Mouse (Mus musculus): ENCODE results near the gene Lrp5.

The Lrp5 gene

DNA sequence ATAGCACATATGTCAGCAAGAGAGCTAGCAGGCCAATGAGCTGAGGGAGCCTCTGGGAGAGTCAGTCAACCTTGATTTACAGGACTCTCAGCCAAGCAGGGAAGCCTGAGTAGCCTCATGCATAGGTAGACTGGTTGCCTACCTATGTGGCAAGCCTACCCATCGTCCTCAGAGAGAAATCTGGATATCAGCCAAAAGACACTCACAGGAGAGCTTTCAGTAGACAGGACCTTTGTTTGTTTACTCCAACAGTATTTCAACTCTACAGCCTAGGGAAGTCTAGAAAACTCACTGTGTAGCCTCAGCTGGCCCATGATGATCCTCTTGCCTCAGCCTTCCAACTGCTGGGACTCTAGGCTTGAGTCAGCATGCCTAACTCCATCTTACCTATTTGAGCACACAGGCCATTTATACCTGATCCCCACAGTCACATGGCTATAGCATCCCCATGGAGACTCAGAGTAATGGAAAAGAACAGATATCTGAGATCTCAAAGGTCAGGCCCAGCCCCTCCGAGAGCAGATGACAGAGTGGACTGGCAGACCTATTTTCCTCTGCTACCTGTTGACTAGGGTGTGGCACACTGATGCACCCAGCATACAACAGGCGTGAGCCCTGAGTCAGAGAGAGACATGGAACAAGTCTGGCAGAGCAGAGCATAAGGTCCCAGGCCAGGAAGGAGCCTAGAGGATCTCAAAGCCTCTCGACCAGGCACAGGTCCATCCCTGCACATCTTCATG, 73.7 kb downstream of the Lrp5 start:
- DNase-seq (ENCODE audit: low read depth, low spot score), result no peak

DNA sequence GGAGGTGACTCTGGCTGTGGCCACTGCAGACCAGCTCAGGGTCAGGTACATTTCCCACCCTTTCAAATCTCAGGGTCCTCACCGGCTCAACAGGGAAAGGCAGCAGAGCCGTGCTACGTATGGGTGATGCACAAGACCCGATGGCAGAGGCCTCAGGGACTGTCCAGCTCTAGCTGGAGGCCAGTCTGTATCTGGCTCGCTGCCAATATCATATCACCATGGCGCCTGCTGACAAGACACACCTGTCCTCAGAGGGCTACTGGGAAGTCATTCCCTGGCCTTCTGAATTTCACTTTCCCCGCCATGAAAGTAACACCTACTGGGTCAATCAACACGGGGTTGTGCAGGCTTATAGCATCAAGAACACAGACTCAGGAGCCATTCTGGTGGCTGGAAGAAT, 74.6 kb downstream of the Lrp5 start:
- DNase-seq (ENCODE audit: low read depth, low spot score), result peak; percentile 6

DNA sequence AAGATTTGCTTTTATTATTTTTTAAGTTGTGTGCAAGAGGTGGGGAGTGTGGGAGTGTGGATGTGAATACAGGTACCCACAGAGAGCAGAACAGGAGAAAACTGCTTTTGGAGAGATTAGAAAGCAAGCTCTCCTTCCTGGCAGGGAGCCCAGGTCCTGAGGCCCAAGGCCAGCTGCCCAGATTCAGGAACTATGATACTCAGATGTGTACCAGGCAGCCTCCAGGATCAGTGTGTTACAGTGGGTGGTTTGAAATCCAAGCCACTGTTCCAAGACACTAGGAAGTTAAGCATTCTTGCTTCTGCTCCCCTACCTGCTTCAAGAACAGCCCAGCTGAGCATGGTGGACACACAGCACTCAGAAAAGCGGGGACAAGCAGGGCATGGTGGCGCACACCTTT, 75.5 kb downstream of the Lrp5 start:
- DNase-seq (ENCODE audit: low read depth, low spot score), result no peak

DNA sequence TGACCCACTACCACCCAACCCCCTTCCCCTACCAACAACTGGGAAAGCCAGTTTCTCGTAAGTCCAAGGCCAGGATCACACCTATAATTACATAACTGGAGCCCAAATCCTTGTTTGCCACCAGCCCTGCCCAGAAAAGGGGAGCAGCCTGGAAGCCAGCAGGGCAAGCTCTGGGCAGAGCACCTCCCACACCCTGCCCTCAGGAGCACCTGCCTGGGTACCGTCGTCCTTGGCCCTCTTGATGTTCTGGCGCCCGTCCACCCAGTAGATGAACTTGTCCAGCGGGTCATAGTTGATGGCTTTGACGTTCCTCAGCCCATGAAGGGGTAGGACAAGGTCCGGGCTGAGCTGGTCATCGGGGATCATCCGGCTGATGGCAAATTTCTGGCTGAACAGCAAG, 76.5 kb downstream of the Lrp5 start:
- no peak for DNase-seq (ENCODE audit: low read depth, low spot score)

DNA sequence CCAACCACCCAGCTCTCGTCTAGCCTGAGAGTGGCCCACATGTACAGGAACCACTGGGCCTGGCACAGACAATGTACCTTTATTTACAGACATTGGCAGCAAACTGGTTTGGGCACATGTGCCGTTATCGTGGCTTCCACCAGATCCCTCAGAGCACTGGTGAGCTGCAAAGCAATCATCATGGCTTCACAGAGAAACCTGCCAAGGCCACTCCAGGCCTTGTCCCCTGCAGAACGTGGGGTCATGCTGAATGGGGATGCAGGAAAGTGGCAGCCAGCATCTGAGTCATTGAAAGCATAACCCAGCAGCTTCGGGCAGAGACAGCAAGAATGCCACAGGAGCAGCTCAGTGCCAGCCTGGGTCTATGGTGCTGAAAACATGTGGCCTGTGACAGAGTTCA, 92.0 kb downstream of the Lrp5 start:
- DNase-seq (ENCODE audit: low read depth, low spot score), result no peak

DNA sequence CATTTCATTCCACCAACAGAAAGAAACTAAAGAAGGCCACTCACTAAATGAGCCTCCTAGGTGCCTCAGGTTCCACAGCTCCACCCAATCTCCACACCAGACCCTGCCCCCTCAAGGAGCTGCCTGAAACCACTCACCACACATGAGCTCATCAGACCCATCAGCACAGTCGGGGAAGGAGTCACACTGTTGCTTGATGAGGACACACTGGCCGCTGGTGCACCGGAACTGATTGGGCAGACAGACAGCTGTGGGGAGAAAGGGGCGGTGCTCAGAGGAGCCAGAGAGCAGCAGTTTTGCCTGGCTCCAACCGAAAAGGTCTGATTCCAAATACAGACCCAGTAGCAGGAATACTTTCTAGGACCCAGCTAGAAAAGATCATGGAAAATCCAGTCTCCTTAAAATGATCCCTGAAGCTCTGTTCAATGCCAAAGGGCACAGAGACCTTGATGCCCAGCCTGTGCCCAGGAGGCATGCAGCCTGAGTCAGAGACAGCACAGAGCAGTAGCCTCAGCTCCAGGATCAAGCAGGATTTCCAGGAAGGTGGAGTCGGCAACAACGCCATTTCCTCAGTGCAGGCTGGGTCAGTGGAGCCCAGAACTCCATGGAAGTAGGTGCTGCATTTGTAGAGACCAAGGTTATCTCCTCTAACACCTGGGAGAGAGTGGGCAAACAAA, 92.8 kb downstream of the Lrp5 start:
- no peak for DNase-seq (ENCODE audit: low read depth, low spot score)

DNA sequence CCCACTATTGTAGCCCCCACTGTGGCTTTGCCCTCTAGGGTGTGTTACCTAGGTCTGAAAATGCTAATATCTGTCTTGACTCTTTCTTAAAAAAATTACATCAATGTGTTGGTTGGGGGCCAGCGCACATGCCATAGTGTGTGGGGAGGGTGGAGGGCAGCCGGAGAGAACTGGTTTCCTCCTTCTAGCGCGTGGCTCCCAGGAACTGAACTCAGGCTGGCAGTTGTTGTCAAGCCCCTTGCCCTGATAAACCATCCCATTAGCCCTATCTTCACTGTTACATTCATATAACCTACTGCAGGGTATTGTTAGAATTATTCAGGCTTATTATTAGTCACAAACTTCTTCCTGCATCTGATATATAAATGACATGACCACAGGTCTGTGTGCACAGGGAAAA, 96.4 kb downstream of the Lrp5 start:
- no peak for DNase-seq (ENCODE audit: low read depth, low spot score)

DNA sequence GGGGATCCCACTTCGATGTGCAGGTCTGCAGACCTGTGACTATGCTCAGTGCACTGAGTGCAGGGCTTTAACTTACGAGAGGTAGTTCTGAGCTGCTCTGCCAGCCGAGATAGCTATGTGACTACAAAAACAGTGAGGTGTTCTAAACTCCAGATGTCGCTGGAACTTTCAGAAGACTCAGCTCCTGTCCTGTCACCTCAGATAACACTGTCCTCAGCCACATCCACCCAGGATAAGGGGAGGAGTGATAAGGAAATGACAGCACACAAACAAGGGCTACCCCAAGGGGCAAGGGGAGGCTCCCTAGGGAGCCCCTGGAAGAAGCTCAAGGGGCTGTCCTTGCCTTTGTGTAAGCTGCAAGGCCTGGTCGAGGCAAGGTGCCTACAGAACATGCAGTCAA, 96.8 kb downstream of the Lrp5 start:
- no peak for DNase-seq (ENCODE audit: low read depth, low spot score)

DNA sequence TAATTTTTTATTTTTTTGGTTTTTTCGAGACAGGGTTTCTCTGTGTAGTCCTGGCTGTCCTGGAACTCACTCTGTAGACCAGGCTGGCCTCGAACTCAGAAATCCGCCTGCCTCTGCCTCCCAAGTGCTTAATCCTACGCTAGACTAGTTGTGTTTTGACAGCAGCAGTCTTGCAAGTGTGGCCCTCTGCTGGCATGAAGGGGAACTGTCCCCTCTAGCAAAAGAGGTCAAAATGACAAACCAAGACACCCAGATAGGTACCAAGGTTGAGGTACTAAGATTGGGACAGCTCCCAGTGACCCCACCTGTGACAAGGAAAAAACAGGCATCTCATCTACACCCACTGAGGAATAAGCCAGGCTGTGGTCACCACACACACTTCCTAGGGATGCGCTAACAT, 98.6 kb downstream of the Lrp5 start:
- peak; percentile 62 for DNase-seq (ENCODE audit: low read depth, low spot score)

DNA sequence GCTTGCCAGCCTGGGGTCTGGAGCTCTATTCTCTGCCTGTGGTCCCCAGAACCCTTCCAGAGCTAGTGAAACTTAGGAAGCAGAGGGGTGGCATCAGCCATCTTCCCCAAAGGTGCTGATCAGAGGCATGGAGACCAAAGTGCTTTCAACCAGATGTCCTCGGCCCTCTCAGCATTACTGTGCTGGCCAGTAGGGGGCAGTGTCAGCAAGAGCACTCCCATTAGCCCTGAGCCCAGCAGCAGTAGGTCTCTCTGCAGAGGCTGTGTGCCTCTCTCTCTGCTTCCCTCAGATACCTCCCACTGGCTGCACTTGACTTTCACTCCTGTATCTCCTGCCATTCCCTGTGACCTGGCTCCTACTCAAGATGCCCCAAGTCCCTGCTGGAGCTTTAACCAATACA, 99.8 kb downstream of the Lrp5 start:
- peak; percentile 54 for DNase-seq (ENCODE audit: low read depth, low spot score)

DNA sequence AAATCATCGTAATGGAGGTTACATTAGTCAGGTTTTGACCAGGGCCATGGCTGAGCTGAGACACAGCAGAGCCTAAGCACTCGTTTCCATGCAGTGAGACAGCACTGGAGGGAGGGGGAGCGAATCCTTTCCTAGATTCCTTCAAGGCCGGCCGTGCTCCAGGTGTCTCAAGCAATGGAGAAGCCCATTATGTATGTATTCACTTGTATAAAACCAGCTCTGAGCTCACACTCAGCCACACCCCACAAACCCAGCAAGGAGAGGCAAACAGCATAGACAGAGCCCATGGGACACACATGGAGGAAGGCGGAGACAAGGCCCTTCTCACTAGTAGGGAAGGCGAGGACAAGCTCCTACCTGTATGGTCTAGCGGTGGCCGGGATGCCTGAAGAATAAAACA, 100.3 kb downstream of the Lrp5 start:
- DNase-seq (ENCODE audit: low read depth, low spot score), result no peak

DNA sequence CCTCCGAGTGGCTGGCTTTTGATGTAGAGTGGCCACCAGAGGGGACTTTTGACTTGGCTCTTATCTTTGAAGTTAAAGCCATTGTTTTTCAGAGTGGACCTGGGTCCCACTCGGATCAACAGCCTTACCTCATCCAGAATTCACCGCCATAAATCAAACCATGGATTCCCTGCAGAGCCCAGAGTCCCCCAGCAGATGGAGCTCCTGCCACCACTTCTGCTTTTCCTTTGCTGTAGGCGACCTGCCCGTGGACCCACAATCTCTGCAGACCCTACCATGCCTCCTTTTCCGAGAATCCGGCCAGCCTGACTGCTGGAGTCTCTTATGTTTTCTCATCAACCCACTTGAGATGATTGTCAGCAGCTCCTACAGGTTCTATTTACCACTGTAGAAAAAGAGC, 105.0 kb downstream of the Lrp5 start:
- peak; percentile 56 for DNase-seq (ENCODE audit: low read depth, low spot score)

DNA sequence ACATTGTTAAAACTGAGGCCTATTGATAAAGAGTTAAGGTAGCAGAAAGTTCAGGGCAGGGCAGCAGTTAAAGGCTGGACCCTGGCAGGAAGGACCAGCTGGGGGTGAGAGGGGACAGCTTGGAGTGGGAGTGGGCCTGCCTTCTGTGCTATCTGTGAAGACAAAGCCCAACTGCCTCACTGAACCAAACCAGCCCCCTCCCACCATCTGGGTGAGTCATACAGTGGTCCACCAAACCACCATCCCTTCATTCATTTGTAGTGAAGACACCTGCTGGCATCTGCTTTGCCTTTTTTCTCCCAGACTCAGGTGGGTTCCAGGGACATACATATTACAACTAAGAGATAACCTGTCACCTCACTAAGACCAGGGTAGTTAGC, 108.5 kb downstream of the Lrp5 start:
- DNase-seq (ENCODE audit: low read depth, low spot score), result no peak

DNA sequence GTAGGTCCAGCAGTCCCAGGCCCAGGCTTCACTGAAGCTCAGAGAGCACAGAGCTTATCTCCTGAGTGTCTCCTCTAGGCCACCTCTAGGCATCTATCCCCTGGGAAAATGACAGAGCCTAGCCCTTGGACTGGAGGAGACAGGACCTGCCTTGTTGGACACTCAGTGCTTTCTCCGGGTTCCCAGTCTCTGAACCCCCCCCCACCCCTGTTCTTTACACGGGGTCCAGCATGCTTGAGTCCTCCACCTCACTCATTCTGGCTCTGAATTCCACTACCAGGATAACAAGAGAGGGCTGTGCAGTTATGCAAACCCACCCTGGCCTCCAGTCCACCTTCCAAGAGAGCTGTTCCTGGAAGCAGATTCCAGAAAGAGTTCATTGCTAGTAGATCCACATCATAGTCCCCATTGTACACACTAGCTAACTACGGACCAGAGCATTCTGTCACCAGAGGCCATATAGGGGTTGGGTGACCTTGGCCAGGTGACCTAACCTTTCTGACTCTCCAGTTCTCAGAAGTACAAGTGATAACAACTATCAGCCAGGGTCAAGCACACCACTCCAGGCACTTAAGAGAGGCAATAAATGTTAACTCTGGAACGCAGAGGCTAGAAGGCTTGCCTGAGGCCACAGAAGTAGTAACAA, 109.0 kb downstream of the Lrp5 start:
- no peak for DNase-seq (ENCODE audit: low read depth, low spot score)

DNA sequence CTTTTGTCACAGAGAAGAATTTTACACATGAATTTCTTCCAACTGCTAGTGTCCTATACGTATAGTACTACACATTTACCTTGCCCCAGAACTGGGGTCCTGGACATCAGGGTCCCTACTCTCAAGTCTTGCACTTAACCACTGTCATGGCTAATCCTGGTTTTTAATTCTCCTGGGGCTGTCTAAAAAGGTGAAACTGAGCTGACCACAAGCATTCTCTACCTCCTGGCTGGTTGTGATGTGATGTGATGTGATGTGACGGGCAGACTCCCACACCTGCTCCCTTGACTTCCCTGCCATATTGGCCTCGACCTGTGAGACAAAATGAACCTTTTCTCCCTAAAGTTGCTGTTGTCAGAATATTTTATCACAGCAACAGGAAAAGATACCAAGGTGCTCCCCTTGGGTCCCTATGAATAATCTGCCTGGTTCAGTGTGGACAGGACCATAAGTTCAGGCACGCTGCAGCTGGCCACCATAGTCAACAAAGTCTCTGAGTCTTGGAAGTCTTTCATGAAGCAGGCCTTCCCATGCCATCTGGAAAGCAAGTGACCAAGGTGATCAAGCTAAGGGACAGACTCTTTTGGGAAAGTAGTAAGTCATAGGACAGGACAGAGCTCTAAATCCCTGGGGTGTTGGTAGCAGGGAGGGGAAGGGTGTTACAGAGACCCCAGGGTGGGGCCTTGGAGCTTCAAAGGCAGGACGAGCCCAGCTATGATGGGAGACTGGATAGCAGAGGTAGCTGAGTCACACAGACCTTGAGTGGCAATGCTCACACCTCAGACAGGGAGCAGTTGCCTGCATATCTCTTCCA, 109.7 kb downstream of the Lrp5 start:
- no peak for DNase-seq (ENCODE audit: low read depth, low spot score)

DNA sequence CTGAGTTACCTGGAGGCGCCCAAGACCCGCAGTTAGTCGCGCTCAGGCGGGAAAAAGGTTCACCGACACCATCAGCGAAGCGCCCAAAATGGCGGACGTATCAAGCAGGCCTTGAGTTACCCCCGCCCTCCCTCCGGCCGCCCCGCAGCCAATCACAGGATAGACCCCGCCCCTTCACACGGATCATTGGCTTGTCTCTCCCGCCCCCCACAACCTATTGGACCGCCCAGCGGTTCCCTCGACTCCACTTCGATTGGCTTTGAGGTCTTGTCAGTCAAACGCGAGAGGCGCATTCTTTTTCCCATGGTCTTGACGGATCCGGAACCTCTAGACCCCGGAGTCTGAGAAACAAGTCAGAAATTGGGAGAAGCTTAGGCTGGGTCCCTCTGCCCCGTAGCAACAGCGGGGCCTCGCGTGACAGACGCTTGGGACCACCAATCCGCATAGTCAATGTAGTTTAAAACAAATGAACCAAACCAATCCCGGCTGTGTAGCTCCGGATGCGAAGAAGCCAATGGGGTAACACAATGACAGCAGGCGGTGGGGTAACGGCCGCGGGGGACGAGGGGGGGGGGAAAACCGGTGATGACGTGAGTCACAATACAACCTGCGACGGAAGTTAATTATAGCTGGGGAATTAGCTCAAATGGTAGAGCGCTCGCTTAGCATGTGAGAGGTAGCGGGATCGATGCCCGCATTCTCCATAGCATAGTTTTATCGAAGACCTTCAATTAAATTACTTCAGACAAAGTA, 110.6 kb downstream of the Lrp5 start, which contains the start of gene Ppp6r3:
TSS of gene Ppp6r3 (minus strand) at position 118 of the 753 bp plus-strand sequence.
- peak; percentile 99 for DNase-seq (ENCODE audit: low read depth, low spot score)

DNA sequence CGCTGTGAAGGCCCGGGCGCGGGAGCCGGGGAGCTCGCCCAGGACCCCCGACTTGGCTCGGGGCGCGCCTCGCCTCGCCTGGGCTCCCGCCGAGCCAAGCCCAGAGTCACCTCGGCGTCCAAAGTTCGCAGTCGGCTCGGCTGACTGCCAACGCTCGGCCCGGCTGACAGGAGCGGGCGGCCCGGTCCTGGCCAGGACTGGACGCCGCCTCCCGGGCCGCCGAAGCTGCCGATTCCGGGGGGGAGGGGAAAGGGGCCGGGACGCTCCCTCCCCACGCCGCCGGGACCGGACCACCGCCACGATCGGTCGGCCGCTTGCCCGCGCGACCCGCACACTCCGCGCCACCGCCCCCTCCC, 111.1 kb downstream of the Lrp5 start:
- no peak for DNase-seq (ENCODE audit: low read depth, low spot score)

DNA sequence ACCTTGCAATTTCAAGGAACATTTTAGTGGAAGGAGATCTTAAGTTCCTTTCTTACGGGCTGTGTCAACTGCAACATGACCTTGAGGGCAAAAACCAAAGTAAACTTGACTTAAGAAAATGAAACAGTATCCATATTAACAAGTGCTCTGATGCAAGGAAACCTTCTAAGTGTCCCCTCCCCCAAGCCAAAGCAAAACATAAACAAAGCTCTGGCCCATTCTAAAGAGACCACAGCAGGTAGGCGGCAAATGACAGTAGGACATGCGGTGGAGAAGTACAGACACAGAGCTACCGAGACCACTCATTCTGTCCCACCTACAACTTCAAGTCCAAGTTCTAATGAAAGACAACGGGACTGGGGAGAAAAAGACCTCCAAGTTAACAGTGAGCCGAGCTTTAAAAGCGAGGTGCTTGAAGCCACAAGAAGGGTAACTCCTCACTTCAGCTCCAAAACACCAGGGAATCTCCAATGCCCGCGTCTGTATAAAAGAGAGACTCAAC, 111.7 kb downstream of the Lrp5 start:
- peak; percentile 54 for DNase-seq (ENCODE audit: low read depth, low spot score)

DNA sequence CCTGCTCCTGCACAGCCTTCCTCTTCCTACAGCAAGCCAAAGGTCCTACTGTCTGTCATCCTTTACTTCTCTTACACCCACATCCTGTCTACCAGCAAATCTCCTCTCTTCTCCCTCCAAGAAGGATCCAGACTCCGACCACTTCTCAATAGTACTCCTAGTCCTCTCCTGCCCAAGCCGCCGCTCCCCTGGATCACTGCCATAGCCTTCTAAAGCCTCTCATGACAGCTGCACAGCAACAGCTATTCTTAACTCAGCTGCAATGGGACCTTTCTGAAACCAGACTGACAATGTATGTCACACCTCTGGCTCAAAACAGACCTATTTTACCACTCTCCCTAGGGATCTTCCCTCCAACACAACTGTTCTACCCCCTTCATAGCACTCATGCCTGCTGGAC, 122.1 kb downstream of the Lrp5 start:
- no peak for DNase-seq (ENCODE audit: low read depth, low spot score)

DNA sequence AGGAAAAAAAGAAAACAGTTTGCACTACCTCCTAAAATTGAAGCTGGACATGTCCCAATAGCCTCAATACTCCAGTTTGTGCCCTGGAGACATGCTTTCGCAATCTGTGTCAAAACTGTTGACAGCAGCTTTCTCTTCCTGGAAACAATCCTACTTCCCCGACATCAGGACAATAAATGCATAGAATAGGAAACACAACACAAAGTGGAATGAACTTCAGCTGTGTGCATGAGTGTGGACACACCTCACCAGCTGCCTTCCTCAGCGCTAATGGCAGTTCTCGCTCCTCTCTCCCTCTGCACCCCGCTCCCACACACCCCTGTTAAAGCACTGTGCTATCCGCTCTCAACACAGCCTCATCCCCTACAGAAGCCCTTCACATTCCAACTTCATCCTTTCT, 123.6 kb downstream of the Lrp5 start:
- DNase-seq (ENCODE audit: low read depth, low spot score), result no peak

DNA sequence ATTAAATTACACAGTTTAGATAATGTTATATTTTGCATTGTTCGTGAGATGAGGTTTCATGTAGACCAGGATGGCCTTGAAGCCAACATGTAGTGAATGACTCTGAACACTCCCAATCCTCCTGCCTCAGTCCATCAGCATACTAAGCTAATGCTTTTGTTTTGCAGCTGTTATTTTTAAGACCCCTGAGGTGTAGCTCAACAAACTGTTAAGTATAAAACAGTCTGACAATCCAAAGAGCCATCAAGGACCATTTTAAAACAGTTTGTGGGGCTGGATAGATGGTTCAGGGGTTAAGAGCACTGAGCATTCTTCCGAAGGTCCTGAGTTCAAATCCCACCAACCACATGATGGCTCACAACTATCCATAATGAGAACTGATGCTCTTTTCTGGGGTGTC, 124.1 kb downstream of the Lrp5 start:
- no peak for DNase-seq (ENCODE audit: low read depth, low spot score)
